Mouse (Mus musculus) midbrain, embryonic 16.5 days (tissue): Measurements from ENCODE around the gene Tmem268. TPM values are rescaled to one million over a fixed set of nuclear protein-coding genes. Genes with fewer than 3 reads are reported as not detected.

Experiments used
- ATAC-seq: fragments of 200-750 bp; cut with Nextera tagmentation; 2 replicates; pipeline ENCODE4 v1.8.0; 2017; ENCODE audit warnings: moderate TSS enrichment
- H3K27ac ChIP-seq: fragments of 300-500 bp; sonication (generic); 2 replicates; pipeline ENCODE4 v1.5.1; 2014; ENCODE audit warnings: mild to moderate bottlenecking, low read length, mixed read lengths
- H3K27me3 ChIP-seq: fragments of 300-500 bp; sonication (generic); 2 replicates; pipeline ENCODE4 v1.6.1; 2014; ENCODE audit warnings: low read depth, low read length, mixed read lengths; ENCODE audit not compliant: control insufficient read depth, insufficient read depth
- H3K36me3 ChIP-seq: fragments of 300-500 bp; sonication (generic); 2 replicates; pipeline ENCODE4 v1.6.1; 2014; ENCODE audit warnings: mild to moderate bottlenecking, low read length, moderate library complexity, mixed read lengths; ENCODE audit not compliant: control insufficient read depth, insufficient read depth
- H3K4me1 ChIP-seq: fragments of 300-500 bp; sonication (generic); 2 replicates; pipeline ENCODE4 v1.6.1; 2014; ENCODE audit warnings: mild to moderate bottlenecking, low read length, mixed read lengths; ENCODE audit not compliant: control insufficient read depth, insufficient read depth
- H3K4me2 ChIP-seq: fragments of 300-500 bp; sonication (generic); 2 replicates; pipeline ENCODE4 v1.6.1; 2014; ENCODE audit warnings: mild to moderate bottlenecking, low read length, mixed read lengths
- H3K4me3 ChIP-seq: fragments of 300-500 bp; sonication (generic); 2 replicates; pipeline ENCODE4 v1.5.1; 2014; ENCODE audit warnings: low read depth, mild to moderate bottlenecking, low read length, moderate library complexity, mixed read lengths
- H3K9ac ChIP-seq: fragments of 300-500 bp; sonication (generic); 2 replicates; pipeline ENCODE4 v1.6.1; 2014; ENCODE audit warnings: low read depth, low read length, mixed read lengths
- H3K9me3 ChIP-seq: fragments of 300-500 bp; sonication (generic); replicated peaks from 2 replicates; pipeline ENCODE4 v1.6.1; 2014; ENCODE audit warnings: mild to moderate bottlenecking, low read length, mixed read lengths; ENCODE audit not compliant: control insufficient read depth, poor library complexity, severe bottlenecking
- WGBS: fragments of 180-500 bp; shearing (Covaris S2); extraction: QIAGEN DNeasy Blood & Tissue Kit; methylation state at CpG from one replicate; pipeline ENCODE4 v1.1.7; 2014; 5-methylcytosine and 5-hydroxymethylcytosine counted together
- polyA plus RNA-seq: library from polyadenylated mRNA; unstranded; fragments of >200 nt; fragmentation: Nextera tagmentation; extraction: Ambion mirVana; gene quantifications from 2 replicates; pipeline ENCODE4 v1.2.1, GENCODE M21; 2015

The Tmem268 gene
- polyA plus RNA-seq, 1 experiment from 2014 or later = 4.5 TPM

DNA sequence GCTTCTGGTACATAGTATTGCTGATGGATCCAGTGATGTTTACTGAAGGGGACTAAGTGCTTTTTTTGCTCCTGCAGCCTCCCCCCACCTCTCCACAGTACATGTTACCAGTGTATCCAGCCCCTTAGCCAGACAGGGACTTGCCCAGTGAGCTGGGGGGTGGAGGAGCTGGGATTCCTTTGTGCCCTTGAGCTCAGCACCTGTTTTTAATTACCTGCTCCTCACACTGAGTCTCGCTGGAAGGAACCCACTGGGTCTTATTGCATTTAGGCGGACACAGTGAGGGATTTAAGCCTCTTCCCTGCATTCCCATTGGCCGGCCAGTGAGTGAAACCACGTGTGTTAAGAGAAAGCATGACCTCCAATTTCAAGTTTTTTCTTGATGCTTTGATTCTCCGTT, 24.0 kb downstream of the Tmem268 start:
- WGBS = 65% methylated on average over 5 of the region's 5 CpGs
- no peaks in the 10 kb centered on the region for H3K27me3 ChIP-seq
- no peak for ATAC-seq

GRCm38 (mm10) chr4:63585216-63585615, 26.6 kb downstream of the Tmem268 start:
- WGBS = 80% methylated on average over 10 of the region's 10 CpGs
- H3K9me3 ChIP-seq = no peaks in the 10 kb centered on the region
- no peaks in the 10 kb centered on the region for H3K36me3 ChIP-seq
- no peak for ATAC-seq
- H3K27me3 ChIP-seq = no peaks in the 10 kb centered on the region
- no peak overlapping the region for H3K9ac ChIP-seq
- H3K4me3 ChIP-seq = no peak overlapping the region
- H3K4me1 ChIP-seq = peaks cover 2% of the 10 kb centered on the region
- no peak overlapping the region for H3K27ac ChIP-seq
- H3K4me2 ChIP-seq = no peak overlapping the region

More for the DNA sequence above, 24.0 kb downstream of the Tmem268 start:
- no peak overlapping the region for H3K4me3 ChIP-seq
- H3K27ac ChIP-seq = no peak overlapping the region
- no peak overlapping the region for H3K4me2 ChIP-seq
- H3K9ac ChIP-seq = no peak overlapping the region
- H3K9me3 ChIP-seq = no peaks in the 10 kb centered on the region
- no peaks in the 10 kb centered on the region for H3K36me3 ChIP-seq
- H3K4me1 ChIP-seq = peaks cover 9% of the 10 kb centered on the region

DNA sequence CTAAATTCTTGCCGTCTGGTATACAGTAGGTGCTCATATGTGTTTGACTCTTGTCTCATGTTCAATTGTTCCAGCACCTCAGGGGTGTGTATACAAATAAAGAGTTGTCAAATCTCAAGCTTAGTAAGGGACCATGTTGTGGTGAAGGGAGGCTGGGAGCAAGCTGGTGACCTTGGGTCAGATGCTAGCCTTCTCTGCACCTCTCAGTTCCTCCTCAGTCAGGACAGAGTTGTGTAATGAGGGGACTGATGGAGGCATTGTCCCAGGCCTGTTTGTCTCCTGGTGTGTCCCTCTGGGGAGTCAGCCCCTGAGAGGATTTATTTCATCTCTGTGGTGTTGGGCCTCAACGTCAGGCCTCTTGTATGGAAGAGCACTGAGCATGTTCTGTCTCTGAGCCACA, 27.7 kb downstream of the Tmem268 start:
- Histone ChIP-seq H3K4me1 (no peaks in the 10 kb centered on the region), H3K9me3 (no peaks in the 10 kb centered on the region), H3K4me2 (no peak overlapping the region), H3K27me3 (no peaks in the 10 kb centered on the region), H3K36me3 (no peaks in the 10 kb centered on the region), H3K4me3 (no peak overlapping the region), H3K27ac (no peak overlapping the region), H3K9ac (no peak overlapping the region)
- 58% methylated on average over 2 of the region's 2 CpGs for whole genome bisulfite sequencing
- ATAC-seq = no peak

- Histone ChIP-seq H3K27ac (no peak overlapping the region), H3K9me3 (no peaks in the 10 kb centered on the region), H3K27me3 (no peaks in the 10 kb centered on the region), H3K9ac (no peak overlapping the region), H3K4me2 (no peak overlapping the region), H3K36me3 (no peaks in the 10 kb centered on the region), H3K4me1 (no peaks in the 10 kb centered on the region), H3K4me3 (no peak overlapping the region)
- WGBS = 91% methylated on average over 7 of the region's 7 CpGs
- no peak for ATAC-seq
These were observed 31.4 kb downstream of the Tmem268 start for GRCm38 (mm10) chr4:63589987-63590386.

- no peak for ATAC-seq
- Histone ChIP-seq H3K9ac (no peak overlapping the region), H3K4me2 (no peak overlapping the region), H3K4me1 (no peaks in the 10 kb centered on the region), H3K27ac (no peak overlapping the region), H3K9me3 (no peaks in the 10 kb centered on the region), H3K27me3 (no peaks in the 10 kb centered on the region), H3K36me3 (no peaks in the 10 kb centered on the region), H3K4me3 (no peak overlapping the region)
- 91% methylated on average over 4 of the region's 4 CpGs for WGBS
These were observed 32.0 kb downstream of the Tmem268 start for GRCm38 (mm10) chr4:63590538-63590937.

GRCm38 (mm10) chr4:63594459-63595110, 36.0 kb downstream of the Tmem268 start:
- no peak overlapping the region for H3K9ac ChIP-seq
- no peak overlapping the region for H3K4me3 ChIP-seq
- H3K4me1 ChIP-seq = no peaks in the 10 kb centered on the region
- H3K27me3 ChIP-seq = no peaks in the 10 kb centered on the region
- ATAC-seq = no peak
- no peak overlapping the region for H3K27ac ChIP-seq
- no peak overlapping the region for H3K4me2 ChIP-seq
- no peaks in the 10 kb centered on the region for H3K9me3 ChIP-seq
- H3K36me3 ChIP-seq = no peaks in the 10 kb centered on the region
- WGBS = 75% methylated on average over 5 of the region's 5 CpGs

DNA sequence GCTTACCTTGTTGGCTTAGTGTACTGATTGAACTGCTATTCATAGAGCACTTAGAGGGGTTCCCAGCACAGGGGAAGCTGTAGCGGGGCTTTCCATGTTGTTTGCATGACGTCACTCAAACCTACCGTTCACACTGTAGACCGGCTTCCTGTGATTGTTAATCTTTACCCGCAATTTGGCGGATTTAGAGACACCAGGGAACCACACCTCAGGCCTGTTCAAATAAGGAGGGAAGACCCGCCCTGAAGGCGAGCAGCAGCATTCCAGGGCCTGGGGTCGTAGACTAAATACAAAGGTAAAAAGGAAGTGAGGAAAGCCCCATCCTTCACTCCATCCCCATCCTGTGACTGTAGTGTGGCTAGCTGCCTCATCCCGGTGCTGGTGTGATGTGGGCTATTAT, 36.7 kb downstream of the Tmem268 start:
- Histone ChIP-seq H3K4me1 (no peaks in the 10 kb centered on the region), H3K4me3 (no peak overlapping the region), H3K9ac (no peak overlapping the region), H3K27ac (no peak overlapping the region), H3K9me3 (no peaks in the 10 kb centered on the region), H3K36me3 (no peaks in the 10 kb centered on the region), H3K27me3 (no peaks in the 10 kb centered on the region), H3K4me2 (no peak overlapping the region)
- WGBS = 79% methylated on average over 10 of the region's 10 CpGs
- ATAC-seq = no peak

DNA sequence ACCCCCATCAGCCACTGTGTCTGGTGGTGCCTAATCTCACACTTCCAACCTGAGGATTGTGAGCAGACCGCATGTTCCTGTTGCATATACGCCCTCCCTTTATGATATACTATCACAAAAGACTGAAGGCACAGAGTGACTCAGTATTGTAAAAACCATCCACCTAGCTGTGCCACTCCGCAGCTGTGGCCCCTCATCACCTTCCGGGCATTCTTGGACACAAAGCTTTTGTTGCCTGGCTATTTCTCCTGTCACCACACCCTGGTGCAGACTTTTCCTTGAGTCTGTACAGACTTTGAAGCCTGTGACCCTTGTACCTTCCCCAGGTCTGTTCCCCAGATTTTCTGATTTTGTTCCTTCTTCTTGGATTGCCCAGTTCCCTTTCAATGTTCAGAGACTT, 37.4 kb downstream of the Tmem268 start:
- ATAC-seq = no peak
- no peaks in the 10 kb centered on the region for H3K36me3 ChIP-seq
- no peak overlapping the region for H3K9ac ChIP-seq
- no peaks in the 10 kb centered on the region for H3K9me3 ChIP-seq
- 97% methylated on average over 4 of the region's 4 CpGs for WGBS
- no peak overlapping the region for H3K27ac ChIP-seq
- H3K4me2 ChIP-seq = no peak overlapping the region
- H3K27me3 ChIP-seq = no peaks in the 10 kb centered on the region
- H3K4me3 ChIP-seq = no peak overlapping the region
- H3K4me1 ChIP-seq = no peaks in the 10 kb centered on the region

GRCm38 (mm10) chr4:63600786-63601185, 42.2 kb downstream of the Tmem268 start:
- Histone ChIP-seq H3K4me1 (no peaks in the 10 kb centered on the region), H3K36me3 (no peaks in the 10 kb centered on the region), H3K9me3 (no peaks in the 10 kb centered on the region), H3K4me2 (no peak overlapping the region), H3K27ac (no peak overlapping the region), H3K9ac (no peak overlapping the region), H3K4me3 (no peak overlapping the region), H3K27me3 (no peaks in the 10 kb centered on the region)
- no peak for ATAC-seq
- 89% methylated on average over 6 of the region's 6 CpGs for WGBS
